Mouse (Mus musculus): ENCODE measurements around the gene 1700012A03Rik. TPM values are rescaled to one million over a fixed set of nuclear protein-coding genes. Genes with fewer than 3 reads are reported as not detected.
A peak's percentile ranks its signal among the peaks of the same experiment; 100 is the strongest.

The 1700012A03Rik gene
- total RNA-seq (2021): not detected
- long read RNA-seq, experiment 1: 0 reads
- long read RNA-seq, experiment 2: 0 reads

- no peak for DNase-seq
- intact Hi-C loops (cut with DNase I): no loop called here
Observed at GRCm38 (mm10) chr6:32049951-32050345, at the start of gene 1700012A03Rik. TSS of gene 1700012A03Rik (plus strand) at chr6:32050246.

DNA sequence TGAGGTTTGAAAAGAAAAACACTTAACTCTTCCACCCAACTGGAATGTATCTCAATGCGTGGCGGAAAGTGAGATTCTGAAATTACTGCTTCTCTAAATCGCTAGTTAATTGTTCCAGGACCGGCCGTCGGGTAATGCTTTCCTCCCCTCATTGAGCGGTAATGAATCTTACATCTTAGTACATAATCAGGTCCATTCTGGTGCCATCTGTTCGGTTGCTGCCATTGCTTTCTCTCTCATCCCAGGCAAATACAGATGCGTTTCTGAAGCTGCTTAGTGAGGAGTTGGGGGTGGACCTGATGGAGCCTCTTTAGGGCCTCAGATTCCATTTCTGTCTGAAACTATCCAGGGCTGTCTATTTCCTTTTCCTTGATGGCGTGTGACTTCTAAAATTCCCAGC, 45.8 kb upstream of the 1700012A03Rik start:
- DNase-seq: no peak
- intact Hi-C loops (cut with DNase I): no loop called here

DNA sequence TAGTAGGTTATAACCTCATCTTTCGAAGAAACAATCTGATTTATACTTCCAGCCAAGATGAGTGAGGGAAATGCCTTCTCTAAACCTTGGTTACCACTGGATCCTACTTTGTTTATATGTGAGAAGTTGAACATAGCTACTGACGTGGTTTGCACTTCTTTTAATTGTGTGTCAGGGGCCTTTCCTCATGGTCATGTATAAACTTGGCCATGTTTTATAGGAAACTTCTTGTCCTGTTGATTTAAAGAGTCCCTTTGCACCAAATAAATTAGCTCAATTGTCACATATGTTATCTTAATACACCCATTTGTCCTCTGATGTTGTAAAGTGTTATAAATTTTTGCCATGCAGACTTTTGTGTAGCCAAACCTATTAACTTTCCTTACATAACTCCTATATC, 44.1 kb upstream of the 1700012A03Rik start:
- intact Hi-C loops (cut with DNase I): no loop called here
- no peak for DNase-seq

DNA sequence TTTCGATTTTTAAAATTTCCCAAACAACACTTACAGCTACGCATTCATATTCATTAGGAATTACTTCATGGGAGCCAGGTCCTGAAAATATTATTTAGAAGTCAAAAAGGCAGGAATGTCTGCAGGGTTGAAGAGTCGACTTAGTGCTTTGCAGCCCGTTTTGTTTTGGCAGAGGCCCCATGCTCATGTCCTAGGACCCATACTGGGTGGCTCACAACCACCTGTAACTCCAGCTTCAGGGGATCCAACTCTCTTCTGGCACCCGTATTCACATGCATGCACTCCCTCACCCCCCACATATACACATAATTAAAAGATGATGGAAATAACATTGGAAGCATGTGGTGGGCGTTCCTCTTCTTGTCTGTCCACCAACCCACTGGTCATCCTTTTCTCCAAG, 43.7 kb upstream of the 1700012A03Rik start:
- intact Hi-C loops (cut with DNase I): no loop called here
- DNase-seq: no peak

DNA sequence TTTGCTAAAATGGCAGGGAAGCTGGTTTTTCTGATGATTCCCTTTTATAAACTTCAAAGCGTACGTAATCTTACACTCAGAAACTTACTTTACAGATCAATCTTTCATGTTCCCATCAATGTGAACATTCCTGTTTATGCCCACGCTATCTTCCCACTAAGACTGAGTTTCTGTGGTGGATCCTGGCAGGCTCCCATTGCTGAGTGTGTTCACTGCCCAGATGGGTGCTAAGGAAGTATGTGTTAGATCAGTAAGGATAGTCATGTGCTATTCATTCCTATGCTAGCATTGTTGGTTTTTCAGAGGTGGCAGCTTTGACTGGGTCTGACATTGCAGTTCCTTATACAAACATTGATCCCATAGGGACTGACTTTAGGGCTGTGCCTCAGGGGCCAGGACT, 42.7 kb upstream of the 1700012A03Rik start:
- DNase-seq: no peak
- intact Hi-C loops (cut with DNase I): no loop called here

DNA sequence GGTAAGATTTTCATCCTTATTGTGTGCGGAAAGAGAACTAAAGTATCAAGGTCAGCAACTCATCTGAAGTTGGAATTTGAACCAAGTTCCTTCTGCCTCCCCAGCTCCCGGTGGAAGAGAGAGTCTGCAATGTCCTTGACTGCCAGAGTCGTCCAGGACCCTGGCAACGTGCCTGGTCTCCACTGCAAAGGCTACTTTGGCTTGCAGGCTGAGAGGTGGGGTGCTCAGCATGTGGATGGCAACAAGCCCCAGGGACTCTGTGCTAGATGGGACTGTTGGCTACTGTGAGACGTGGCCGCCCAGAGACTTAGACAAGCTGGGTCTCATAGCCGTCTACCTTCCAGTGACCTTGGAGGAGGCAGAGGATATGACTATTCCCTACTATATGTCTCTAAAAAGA, 33.2 kb upstream of the 1700012A03Rik start:
- DNase-seq: peak; percentile 56 to 57
- intact Hi-C loops (cut with DNase I): no loop called here

DNA sequence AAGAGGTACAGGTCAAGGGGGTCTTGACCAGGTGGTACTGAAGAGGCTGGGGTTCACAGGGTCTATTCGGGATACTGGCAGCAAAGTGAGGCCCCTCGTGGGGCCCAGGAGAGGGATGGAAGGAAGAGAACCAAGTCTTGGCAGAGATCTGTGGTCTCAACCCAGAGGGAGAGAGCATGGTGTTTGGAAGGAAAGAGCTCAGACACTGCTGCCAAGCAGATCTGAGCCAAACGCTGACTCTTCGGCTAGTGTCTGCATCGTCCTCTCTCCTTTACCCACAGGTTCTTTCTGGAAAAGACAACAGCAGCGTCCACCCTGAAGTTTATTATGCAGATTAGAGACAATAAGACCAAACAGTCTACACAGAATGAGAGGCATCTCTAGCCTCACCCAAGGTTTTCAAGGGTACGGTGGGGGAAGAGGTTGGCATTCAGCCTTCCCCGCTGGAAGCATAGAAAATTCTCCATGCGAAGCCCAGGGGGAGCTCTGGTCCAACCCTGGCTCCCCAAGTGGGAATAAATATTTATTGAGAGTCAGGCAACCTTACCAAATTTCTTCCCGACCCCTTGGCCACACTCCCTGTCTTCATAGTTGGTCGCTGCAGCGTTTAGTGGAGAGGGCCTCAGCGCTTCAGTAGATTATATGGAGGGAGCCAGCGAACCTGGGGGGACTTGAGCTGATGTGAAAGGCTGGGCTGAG, 32.5 kb upstream of the 1700012A03Rik start:
- peak; percentile 9 to 25 for DNase-seq
- intact Hi-C loops (cut with DNase I): no loop called here

- intact Hi-C loops (cut with DNase I): no loop called here
- DNase-seq: peak; percentile 57 to 72
Observed at GRCm38 (mm10) chr6:32018105-32018446, 32.0 kb upstream of the 1700012A03Rik start.

DNA sequence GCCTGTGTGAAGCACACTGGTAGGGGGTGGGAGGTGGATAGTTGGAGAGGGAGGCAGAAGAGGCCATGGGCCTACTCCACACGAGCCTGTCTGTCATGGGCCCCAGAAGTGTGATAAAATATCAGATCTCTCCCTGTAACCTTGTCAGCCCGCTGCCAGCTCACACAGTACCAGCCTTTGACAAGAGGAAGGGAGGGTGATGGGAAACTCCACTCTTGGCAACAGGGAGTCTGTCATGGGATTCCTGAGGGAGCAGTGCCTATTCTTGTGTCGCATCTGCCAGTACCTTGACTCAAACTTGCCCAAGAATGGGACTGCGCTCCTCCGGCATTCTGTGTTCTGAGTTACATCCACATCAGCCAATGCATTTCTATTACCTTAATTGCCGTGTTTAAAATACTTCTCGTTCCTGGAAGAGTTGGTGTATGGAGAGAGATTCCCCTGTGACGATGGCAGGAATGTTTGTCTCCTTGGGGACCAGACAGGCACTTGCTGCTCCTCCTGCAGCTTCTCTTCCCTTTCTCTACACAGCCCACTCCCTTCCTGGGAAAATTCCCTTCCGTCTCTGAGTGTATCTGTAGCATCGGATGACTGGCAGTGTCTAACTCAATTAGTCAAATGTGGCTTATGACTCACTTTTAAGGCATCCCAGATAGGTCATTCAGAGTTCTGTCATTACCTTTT, 28.1 kb upstream of the 1700012A03Rik start:
- DNase-seq: no peak
- intact Hi-C loops (cut with DNase I): no loop called here

- DNase-seq: no peak
- intact Hi-C loops (cut with DNase I): no loop called here
Observed at GRCm38 (mm10) chr6:32022537-32022869, 27.5 kb upstream of the 1700012A03Rik start.

DNA sequence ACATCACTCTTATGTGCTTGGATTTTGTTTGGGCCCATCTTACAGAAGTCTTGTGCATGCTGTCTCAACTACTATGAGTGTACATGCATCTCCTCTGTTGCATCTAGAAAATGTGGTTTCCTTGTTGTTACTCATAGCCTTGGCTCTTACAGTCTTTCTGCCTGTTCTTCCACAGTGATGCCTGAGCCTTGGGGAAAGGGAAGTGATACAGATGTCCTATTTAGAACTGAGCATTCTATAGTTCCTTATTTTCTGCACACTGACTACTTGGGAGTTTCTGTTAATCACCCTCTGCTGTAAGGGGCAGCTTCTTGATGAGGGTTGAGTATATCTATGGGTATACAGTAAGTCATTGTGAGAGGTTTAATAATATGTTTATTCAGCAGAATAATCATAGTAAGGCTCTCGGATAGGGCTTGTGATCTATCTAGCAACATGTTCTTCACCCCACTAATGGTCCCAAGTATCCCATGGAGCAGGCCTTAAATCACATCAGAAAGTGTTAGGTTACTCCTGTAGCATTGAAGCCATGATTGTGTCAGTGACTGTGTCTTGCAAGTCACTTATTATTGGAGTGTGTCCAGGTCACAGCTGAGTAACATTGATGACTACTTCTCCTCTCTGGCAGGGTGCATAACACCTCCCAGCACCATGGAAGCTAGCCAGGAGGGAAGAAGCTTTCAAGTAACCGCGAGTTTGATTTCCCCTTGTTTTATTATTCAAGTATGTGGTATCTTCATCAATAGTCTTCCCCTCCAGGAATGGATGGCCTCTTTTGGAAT, 21.6 kb upstream of the 1700012A03Rik start:
- intact Hi-C loops (cut with DNase I): no loop called here
- no peak for DNase-seq

DNA sequence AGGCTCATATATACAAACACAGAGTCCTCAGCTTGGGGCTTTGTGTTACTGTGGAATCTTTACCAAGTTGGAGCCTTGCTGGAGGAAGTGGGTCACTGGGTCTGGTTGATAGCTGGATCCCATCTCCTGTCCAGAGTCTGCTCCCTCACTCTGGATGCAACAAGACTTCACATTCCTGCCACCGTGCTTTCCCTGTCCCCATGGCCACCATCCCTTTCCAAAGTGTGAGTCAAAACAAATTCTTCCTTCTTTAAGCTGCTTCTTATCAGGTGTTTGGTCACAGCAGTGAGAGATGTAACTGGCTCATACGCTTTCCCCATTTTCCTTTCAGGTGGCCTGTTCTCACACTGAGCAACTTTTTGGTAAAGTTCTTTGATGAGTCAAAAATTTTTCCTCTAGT, 15.8 kb upstream of the 1700012A03Rik start:
- intact Hi-C loops (cut with DNase I): no loop called here

GRCm38 (mm10) chr6:32045344-32045743, 4.7 kb upstream of the 1700012A03Rik start:
- no peak for DNase-seq
- intact Hi-C loops (cut with DNase I): no loop called here

More for the DNA sequence above, 15.8 kb upstream of the 1700012A03Rik start:
- DNase-seq: no peak

DNA sequence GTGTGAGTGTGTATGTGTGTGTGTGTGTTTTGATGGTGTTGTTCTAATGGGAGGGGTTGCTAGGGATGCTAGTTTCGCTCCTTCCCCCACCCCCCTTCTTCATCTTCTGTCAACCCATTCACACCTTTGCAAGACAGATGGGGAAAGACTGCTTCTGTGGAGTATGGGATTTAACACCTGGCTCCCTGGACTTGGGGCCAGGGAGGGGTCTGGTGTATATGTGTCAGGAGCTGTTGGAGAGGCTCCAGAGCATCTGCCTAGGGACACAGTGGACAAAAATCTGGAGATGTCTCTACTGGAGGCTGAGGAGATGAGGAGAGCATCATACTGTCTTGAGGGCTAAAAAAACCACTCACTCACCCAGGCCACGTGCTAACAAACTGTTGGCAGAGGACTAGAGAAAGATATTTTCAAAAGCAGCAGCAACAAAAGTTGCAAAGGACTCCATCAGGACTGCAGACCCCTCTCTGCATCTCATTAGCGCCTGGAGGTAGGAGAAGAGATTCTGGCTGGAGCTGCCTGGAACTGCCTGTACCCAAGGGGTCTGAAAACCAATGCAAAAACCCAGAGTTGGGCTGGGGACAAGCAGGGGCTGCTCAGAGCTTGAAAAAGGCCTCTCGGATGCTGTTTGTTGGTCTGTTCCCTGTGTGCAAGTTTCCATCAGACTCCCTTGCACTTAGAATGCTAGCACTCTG, 643 bp upstream of the 1700012A03Rik start:
- DNase-seq: no peak
- intact Hi-C loops (cut with DNase I): no loop called here

DNA sequence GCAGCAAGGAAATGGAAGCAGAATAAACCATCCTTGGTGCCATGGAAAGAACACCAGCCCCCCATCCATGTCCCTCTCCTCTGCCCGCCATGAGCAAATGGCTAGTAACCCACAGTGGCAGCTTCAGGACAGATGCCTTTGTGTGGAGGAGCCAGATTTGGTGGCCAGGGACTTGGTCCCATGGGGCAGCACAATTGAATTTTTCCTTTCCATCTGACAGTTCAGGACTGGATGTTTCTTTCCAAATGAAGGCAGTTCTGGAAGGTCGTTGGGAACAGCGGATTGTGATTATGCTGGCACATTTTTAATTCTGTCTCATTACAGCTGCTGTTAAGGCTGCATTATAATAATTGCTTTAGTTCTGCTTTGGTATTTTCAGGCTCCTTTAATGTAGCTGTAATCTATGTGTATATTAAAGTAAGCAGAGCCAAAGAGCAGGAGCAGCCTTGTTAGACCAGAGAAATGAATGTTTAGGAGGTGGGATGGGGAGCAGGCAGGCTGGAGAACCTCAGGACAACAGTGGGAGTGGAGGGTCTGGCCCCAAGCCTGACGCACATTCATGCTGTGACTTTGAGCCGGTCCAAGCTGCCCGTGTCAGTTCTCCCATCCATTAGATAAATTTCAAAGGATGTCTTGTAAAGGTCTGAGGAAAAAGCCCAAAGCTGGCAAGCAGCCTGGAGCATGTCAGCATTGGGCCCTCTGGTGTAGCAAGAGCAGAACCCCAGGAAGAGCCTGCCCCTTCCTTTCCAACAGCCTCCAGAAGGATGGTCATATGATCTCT, 2.3 kb downstream of the 1700012A03Rik start:
- intact Hi-C loops (cut with DNase I): no loop called here
- DNase-seq: peak in 1 of 2 experiments; percentile 6

- no peak for DNase-seq
- intact Hi-C loops (cut with DNase I): no loop called here
Observed at GRCm38 (mm10) chr6:32056525-32056924, 6.5 kb downstream of the 1700012A03Rik start.

GRCm38 (mm10) chr6:32058571-32058970, 8.5 kb downstream of the 1700012A03Rik start:
- intact Hi-C loops (cut with DNase I): no loop called here
- no peak for DNase-seq

- no peak for DNase-seq
- intact Hi-C loops (cut with DNase I): no loop called here
Observed at GRCm38 (mm10) chr6:32060641-32061040, 10.6 kb downstream of the 1700012A03Rik start.

GRCm38 (mm10) chr6:32061266-32061665, 11.2 kb downstream of the 1700012A03Rik start:
- no peak for DNase-seq
- intact Hi-C loops (cut with DNase I): no loop called here
